Mouse (Mus musculus) neural tube, embryonic 12.5 days (tissue): ENCODE results near the gene E2f8. TPM values are rescaled to one million over a fixed set of nuclear protein-coding genes. Genes with fewer than 3 reads are reported as not detected.

Experiments
- ATAC-seq: fragments of 200-750 bp; cut with Nextera tagmentation; 2 replicates; pipeline ENCODE4 v1.8.0; 2017; ENCODE audit warnings: low read depth, mild to moderate bottlenecking, moderate TSS enrichment, moderate library complexity; ENCODE audit not compliant: low FRiP score
- H3K27ac ChIP-seq: fragments of 300-500 bp; sonication (generic); 2 replicates; pipeline ENCODE4 v1.5.1; 2016
- H3K27me3 ChIP-seq: fragments of 300-500 bp; sonication (generic); replicated peaks from 2 replicates; pipeline ENCODE4 v1.6.1; 2016; ENCODE audit warnings: mild to moderate bottlenecking
- H3K36me3 ChIP-seq: fragments of 300-500 bp; sonication (generic); 2 replicates; pipeline ENCODE4 v1.6.1; 2016; ENCODE audit warnings: mild to moderate bottlenecking
- H3K4me1 ChIP-seq: fragments of 300-500 bp; sonication (generic); 2 replicates; pipeline ENCODE4 v1.6.1; 2016
- H3K4me2 ChIP-seq: fragments of 300-500 bp; sonication (generic); replicated peaks from 2 replicates; pipeline ENCODE4 v1.6.1; 2016; ENCODE audit warnings: mild to moderate bottlenecking
- H3K4me3 ChIP-seq: fragments of 300-500 bp; sonication (generic); 2 replicates; pipeline ENCODE4 v1.5.1; 2016
- H3K9ac ChIP-seq: fragments of 300-500 bp; sonication (generic); 2 replicates; pipeline ENCODE4 v1.6.1; 2016; ENCODE audit warnings: mild to moderate bottlenecking
- H3K9me3 ChIP-seq: fragments of 300-500 bp; sonication (generic); 2 replicates; pipeline ENCODE4 v1.6.1; 2016; ENCODE audit warnings: mild to moderate bottlenecking
- WGBS: fragments of 180-500 bp; shearing (Covaris S2); methylation state at CpG from one replicate; pipeline ENCODE4 v1.1.7; 2016; 5-methylcytosine and 5-hydroxymethylcytosine counted together
- polyA plus RNA-seq: library from polyadenylated mRNA; unstranded; fragments of >200 nt; fragmentation: Nextera tagmentation; extraction: Ambion mirVana; gene quantifications from 2 replicates; pipeline ENCODE4 v1.2.1, GENCODE M21; 2016

E2f8 gene
- polyA plus RNA-seq, 1 experiment from 2014 or later, result 12.6 TPM

DNA sequence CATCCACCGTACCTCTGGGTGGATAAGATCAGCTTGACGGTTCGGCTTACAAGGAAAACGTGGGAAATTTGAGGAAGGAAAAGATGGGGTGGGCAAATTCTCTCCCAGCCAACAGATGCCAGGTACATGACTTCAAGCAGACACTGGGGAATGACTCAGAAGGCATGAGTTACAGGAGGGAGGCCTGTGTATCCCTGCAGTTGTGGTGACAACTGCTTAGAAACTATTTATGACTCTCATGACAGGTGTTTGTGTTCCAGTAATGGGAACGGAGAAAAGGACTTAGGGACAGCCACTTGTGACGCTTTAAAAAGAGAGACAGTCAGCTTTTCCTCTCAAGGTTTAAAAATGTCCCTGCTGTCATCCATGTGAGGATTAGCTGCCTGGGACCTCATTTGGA lies 11.3 kb downstream of the E2f8 start:
- Histone ChIP-seq H3K27me3 (no peaks in the 10 kb centered on the region), H3K4me1 (no peaks in the 10 kb centered on the region), H3K4me2 (no peak overlapping the region), H3K4me3 (no peak overlapping the region), H3K27ac (no peak overlapping the region), H3K9ac (no peak overlapping the region), H3K9me3 (no peaks in the 10 kb centered on the region), H3K36me3 (peaks cover 77% of the 10 kb centered on the region)
- ATAC-seq, result no peak
- 91% methylated on average over 6 of the region's 6 CpGs for WGBS

GRCm38 (mm10) chr7:48867576-48867975 lies 13.8 kb downstream of the E2f8 start:
- ATAC-seq, result no peak
- Histone ChIP-seq H3K36me3 (peaks cover 58% of the 10 kb centered on the region), H3K9ac (no peak overlapping the region), H3K4me2 (no peak overlapping the region), H3K4me3 (no peak overlapping the region), H3K9me3 (no peaks in the 10 kb centered on the region), H3K27me3 (no peaks in the 10 kb centered on the region), H3K27ac (no peak overlapping the region), H3K4me1 (no peaks in the 10 kb centered on the region)
- 92% methylated on average over 18 of the region's 18 CpGs for WGBS

DNA sequence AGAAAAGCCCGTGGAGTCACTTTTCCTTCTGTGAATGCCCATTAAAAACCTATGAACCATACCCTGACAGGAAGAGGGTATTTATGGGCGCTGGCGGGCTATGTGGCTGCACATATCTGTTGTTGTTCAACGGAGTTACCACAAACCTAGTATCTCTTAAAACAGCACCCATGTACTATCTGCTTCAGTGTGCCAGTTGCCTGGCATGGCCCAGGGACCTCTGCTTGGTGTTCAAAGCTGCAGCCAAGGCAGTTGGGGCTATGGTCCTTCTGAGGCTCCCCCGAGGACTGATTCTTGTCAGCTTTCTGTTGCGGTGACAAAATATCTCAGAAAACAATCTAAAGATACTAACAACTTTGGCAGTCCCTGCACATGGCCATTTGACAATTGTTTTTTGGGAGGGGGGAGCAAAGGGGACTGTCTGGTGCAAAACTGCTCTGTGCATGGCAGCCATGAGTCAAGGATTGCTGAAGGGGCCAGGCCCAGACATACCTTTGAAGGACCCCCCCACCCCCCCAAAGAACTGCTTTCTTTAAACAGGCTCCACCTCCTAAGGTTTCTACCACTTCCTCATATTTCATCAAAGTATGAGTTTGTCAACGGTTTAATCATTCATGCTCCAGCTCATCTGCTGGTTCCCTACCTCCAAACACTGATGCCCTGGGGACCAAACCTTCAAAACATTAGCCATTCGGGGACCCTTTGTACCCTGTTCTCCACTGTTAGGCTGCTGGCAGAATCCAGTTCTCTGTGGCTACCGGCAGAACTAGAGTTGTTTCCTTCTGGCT lies 16.5 kb downstream of the E2f8 start:
- ATAC-seq, result no peak
- peaks cover 31% of the 10 kb centered on the region for H3K36me3 ChIP-seq
- no peaks in the 10 kb centered on the region for H3K27me3 ChIP-seq
- H3K4me2 ChIP-seq, result no peak overlapping the region
- no peak overlapping the region for H3K4me3 ChIP-seq
- H3K9ac ChIP-seq, result no peak overlapping the region
- 95% methylated on average over 9 of the region's 9 CpGs for WGBS
- no peaks in the 10 kb centered on the region for H3K4me1 ChIP-seq
- H3K27ac ChIP-seq, result no peak overlapping the region
- H3K9me3 ChIP-seq, result no peaks in the 10 kb centered on the region

DNA sequence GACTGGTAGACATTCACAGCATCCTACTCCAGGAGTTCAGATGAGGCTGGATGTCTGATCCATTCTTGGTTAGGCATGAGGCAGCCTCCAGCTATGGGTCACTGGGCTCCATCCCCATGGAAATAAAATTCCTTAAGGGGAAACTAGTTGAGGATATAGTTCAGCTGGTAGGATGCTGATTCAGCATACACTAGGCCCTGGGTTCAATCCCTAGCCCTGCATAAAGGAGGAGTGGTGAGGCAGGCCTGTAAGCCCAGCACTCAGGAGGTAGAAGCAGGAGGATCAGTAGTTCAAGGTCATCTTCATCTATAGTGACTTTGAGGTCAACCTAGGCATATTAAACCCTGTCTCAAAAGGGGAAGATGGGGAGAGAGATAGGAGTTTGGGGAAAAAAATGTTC lies 17.2 kb downstream of the E2f8 start:
- H3K27ac ChIP-seq, result no peak overlapping the region
- no peak for ATAC-seq
- H3K9ac ChIP-seq, result no peak overlapping the region
- H3K4me3 ChIP-seq, result no peak overlapping the region
- H3K36me3 ChIP-seq, result peaks cover 26% of the 10 kb centered on the region
- H3K4me1 ChIP-seq, result no peaks in the 10 kb centered on the region
- H3K4me2 ChIP-seq, result no peak overlapping the region
- no peaks in the 10 kb centered on the region for H3K27me3 ChIP-seq
- no peaks in the 10 kb centered on the region for H3K9me3 ChIP-seq

DNA sequence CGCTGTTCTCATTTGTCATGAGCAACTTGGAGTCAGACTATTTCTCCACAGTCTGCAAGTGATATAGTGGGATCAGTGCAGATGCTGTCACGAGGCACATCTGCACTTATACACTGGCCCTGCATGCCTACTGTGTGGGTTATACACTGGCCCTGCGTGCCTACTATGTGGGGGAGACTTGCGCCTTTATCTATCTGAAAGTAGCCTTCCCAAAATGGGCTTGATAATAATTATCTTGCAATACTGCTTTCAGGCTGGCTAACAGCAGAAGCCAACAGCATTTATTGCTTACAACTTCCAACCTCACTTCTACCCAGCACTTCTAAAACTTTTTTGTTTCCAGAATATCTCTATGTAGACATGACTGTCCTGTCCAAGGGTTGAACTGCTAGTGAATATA lies 19.6 kb downstream of the E2f8 start:
- no peaks in the 10 kb centered on the region for H3K4me1 ChIP-seq
- H3K9me3 ChIP-seq, result no peaks in the 10 kb centered on the region
- no peaks in the 10 kb centered on the region for H3K27me3 ChIP-seq
- no peak overlapping the region for H3K4me3 ChIP-seq
- H3K9ac ChIP-seq, result no peak overlapping the region
- ATAC-seq, result no peak
- H3K4me2 ChIP-seq, result no peak overlapping the region
- no peak overlapping the region for H3K27ac ChIP-seq
- 93% methylated on average over 4 of the region's 4 CpGs for WGBS
- H3K36me3 ChIP-seq, result peaks cover 17% of the 10 kb centered on the region

DNA sequence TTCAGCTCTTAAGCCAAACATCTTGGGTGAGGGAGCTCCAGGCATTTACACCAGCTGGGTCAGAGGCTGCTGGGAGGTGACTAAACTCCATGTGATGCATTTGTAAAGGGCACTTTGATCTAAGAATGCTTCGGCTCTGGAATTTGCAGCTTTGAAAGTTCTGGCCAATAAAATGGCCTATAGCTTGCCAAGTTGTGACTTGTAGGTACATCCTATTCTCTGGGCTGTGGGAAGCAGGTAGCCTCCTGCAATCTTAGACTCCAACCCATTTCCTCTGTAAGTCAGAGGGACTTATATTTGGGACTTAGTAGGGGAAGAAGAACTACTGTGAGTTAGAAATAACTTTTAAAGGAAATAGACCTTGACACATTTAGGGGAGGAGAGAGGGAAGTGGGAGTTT lies 20.4 kb downstream of the E2f8 start:
- no peak for ATAC-seq
- no peaks in the 10 kb centered on the region for H3K27me3 ChIP-seq
- H3K36me3 ChIP-seq, result peaks cover 10% of the 10 kb centered on the region
- H3K4me1 ChIP-seq, result no peaks in the 10 kb centered on the region
- no peak overlapping the region for H3K27ac ChIP-seq
- no peak overlapping the region for H3K4me2 ChIP-seq
- H3K9ac ChIP-seq, result no peak overlapping the region
- no peak overlapping the region for H3K4me3 ChIP-seq
- H3K9me3 ChIP-seq, result no peaks in the 10 kb centered on the region
- 26% methylated on average over 1 of the region's 1 CpGs for WGBS

DNA sequence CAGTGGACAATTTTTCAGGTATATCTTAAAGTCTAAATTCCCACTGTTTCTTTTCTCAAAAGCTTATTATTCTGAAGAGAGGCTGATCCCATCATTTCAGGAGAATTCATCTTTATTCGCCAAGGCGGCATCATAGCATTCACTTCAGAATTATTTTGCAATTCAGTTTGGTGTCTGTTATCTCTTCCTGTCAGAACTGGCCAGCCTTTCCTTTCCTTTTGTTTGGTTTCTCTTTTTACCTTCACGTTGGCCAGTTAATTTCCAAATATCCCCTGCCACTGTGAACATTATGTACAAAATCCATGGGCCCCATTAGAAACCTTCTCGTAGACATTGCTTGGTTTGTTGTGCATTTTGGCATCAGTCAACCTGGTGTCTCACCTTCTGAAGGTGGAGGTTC lies 22.0 kb downstream of the E2f8 start:
- H3K4me2 ChIP-seq, result no peak overlapping the region
- H3K27ac ChIP-seq, result no peak overlapping the region
- no peak overlapping the region for H3K4me3 ChIP-seq
- H3K9ac ChIP-seq, result no peak overlapping the region
- no peaks in the 10 kb centered on the region for H3K27me3 ChIP-seq
- 93% methylated on average over 4 of the region's 4 CpGs for WGBS
- H3K9me3 ChIP-seq, result no peaks in the 10 kb centered on the region
- no peaks in the 10 kb centered on the region for H3K4me1 ChIP-seq
- no peaks in the 10 kb centered on the region for H3K36me3 ChIP-seq
- ATAC-seq, result no peak

GRCm38 (mm10) chr7:48858257-48858656 lies 23.1 kb downstream of the E2f8 start:
- no peaks in the 10 kb centered on the region for H3K36me3 ChIP-seq
- WGBS, result 93% methylated on average over 1 of the region's 1 CpGs
- H3K27me3 ChIP-seq, result no peaks in the 10 kb centered on the region
- no peaks in the 10 kb centered on the region for H3K9me3 ChIP-seq
- no peak overlapping the region for H3K9ac ChIP-seq
- H3K4me3 ChIP-seq, result no peak overlapping the region
- ATAC-seq, result no peak
- no peaks in the 10 kb centered on the region for H3K4me1 ChIP-seq
- no peak overlapping the region for H3K27ac ChIP-seq
- H3K4me2 ChIP-seq, result no peak overlapping the region

DNA sequence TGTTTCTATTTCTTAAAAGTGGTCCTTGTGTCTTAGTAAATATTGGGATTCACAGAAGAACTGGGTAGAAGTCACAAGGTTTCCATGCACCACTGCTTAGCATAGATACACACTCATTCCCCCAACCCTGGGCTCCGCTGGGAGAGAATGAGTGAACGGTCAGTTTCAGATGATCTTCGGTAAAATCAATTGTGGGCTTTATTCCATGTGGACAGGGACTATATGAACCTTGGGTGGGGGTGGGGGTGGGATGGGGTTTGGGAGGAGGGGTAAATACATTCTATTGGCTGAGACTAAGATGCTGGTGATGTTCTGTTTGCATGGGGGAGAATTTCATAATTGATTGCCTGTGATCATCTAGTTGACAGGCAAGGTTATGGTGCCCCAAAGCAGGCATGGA lies 25.9 kb downstream of the E2f8 start:
- H3K9me3 ChIP-seq, result no peaks in the 10 kb centered on the region
- H3K4me3 ChIP-seq, result no peak overlapping the region
- no peaks in the 10 kb centered on the region for H3K36me3 ChIP-seq
- no peak overlapping the region for H3K9ac ChIP-seq
- no peak for ATAC-seq
- no peaks in the 10 kb centered on the region for H3K4me1 ChIP-seq
- no peak overlapping the region for H3K4me2 ChIP-seq
- no peaks in the 10 kb centered on the region for H3K27me3 ChIP-seq
- H3K27ac ChIP-seq, result no peak overlapping the region
- 92% methylated on average over 3 of the region's 3 CpGs for WGBS

DNA sequence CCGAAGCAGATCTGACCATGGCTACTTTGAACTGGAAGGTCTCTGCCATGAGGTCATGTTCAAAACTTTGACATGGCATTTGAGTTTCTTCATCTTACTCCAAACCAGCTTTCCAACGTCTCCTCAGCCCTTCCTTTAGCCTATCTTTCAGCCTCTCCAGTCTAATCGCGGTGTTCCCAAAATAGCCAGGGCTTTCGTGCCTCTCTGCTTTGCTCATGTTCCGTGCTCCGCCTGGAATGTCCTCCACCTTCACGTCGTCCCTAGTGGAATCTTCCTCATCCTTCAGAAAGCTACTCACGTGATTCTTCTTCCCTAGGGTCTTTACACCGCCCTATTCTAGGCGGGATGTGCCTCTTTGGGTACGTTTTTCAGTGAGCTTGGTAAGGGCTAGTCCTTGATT lies 27.9 kb downstream of the E2f8 start:
- Histone ChIP-seq H3K36me3 (no peaks in the 10 kb centered on the region), H3K4me2 (no peak overlapping the region), H3K9me3 (no peaks in the 10 kb centered on the region), H3K27me3 (no peaks in the 10 kb centered on the region), H3K4me3 (no peak overlapping the region), H3K27ac (no peak overlapping the region), H3K4me1 (no peaks in the 10 kb centered on the region), H3K9ac (no peak overlapping the region)
- WGBS, result 90% methylated on average over 13 of the region's 13 CpGs
- no peak for ATAC-seq

DNA sequence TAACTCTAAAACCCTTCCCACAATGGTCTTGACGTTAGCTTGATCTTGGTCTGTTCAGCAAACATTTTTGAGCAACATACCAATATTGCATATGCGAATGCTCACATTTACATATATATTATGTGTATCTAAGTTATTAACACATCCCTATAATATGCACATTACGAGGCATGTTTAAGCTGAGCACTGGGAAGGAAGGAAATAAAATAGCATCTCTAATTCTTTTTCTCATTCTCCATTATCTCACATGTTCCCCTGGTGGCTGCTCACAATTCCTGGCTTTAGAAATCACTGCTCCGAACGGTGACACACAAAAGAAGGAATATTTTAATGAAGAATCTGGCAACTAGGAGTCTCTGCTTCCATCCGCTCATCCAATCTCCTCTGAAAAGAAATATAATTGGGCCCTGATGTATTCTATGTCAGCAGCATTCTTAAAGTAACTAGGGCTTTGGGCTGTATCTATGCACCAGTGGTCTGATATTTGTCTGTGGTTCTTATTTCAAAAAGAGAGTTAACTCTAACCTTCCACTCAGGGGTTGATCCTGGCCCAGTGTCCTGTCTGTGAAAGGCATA lies 29.8 kb downstream of the E2f8 start:
- no peak overlapping the region for H3K4me3 ChIP-seq
- WGBS, result 71% methylated on average over 6 of the region's 6 CpGs
- H3K9me3 ChIP-seq, result no peaks in the 10 kb centered on the region
- peaks cover 8% of the 10 kb centered on the region; the same call in 1 of the 2 replicates for H3K4me1 ChIP-seq
- H3K4me2 ChIP-seq, result no peak overlapping the region
- no peaks in the 10 kb centered on the region for H3K36me3 ChIP-seq
- H3K9ac ChIP-seq, result no peak overlapping the region
- H3K27me3 ChIP-seq, result peaks cover 6% of the 10 kb centered on the region
- ATAC-seq, result no peak
- no peak overlapping the region for H3K27ac ChIP-seq

- no peak within 1 kb of the TSS for H3K4me3 ChIP-seq
- no peaks in the 10 kb centered on the region for H3K9me3 ChIP-seq
- ATAC-seq, result peak; percentile 29; the same call in 1 of the 2 replicates
- no peak within 1 kb of the TSS for H3K9ac ChIP-seq
- H3K27me3 ChIP-seq, result peaks cover 28% of the 10 kb centered on the region
- H3K27ac ChIP-seq, result no peak within 1 kb of the TSS
- no peaks in the 10 kb centered on the region for H3K36me3 ChIP-seq
- H3K4me2 ChIP-seq, result no peak within 1 kb of the TSS
- 43% methylated on average over 11 of the region's 11 CpGs for WGBS
- H3K4me1 ChIP-seq, result peaks cover 8% of the 10 kb centered on the region; the same call in 1 of the 2 replicates
These were observed 33.4 kb downstream of the E2f8 start, which contains the start of gene Csrp3 for GRCm38 (mm10) chr7:48847820-48848650. TSS of gene Csrp3 (minus strand) at chr7:48848033.
